Mouse (Mus musculus) cerebellum, postnatal 4 days (tissue): ENCODE measurements around the gene Snrnp200.
"Not testable (repeated sequence)": the region's sequence is repeated elsewhere in the genome, so short reads cannot be mapped to it uniquely, and the experiment has no call there.

ENCODE experiments used
- DNase-seq, 2 experiments: peaks; one replicate each; pipeline ENCODE4 v3.0.0; 2022; ENCODE audit warnings: low spot score in 2 of 2, mixed read lengths in 1 of 2

The Snrnp200 gene

GRCm38 (mm10) chr2:127207547-127208451 is at the start of gene Snrnp200, which contains the start of gene 1810024B03Rik:
Gene Snrnp200, plus strand, starts transcription at chr2:127208386.
Gene 1810024B03Rik, minus strand, starts transcription at chr2:127208280.
- DNase-seq = peak; percentile 76 to 93

- no peak for DNase-seq
Observed at GRCm38 (mm10) chr2:127165675-127166074, 42.5 kb upstream of the Snrnp200 start.

GRCm38 (mm10) chr2:127166261-127166660 is 41.9 kb upstream of the Snrnp200 start:
- DNase-seq = not testable (repeated sequence)

- DNase-seq = peak; percentile 23 to 69
Observed at GRCm38 (mm10) chr2:127182598-127183381, 25.4 kb upstream of the Snrnp200 start.

GRCm38 (mm10) chr2:127189574-127189973 is 18.6 kb upstream of the Snrnp200 start:
- DNase-seq = no peak

- peak; percentile 52 to 63 for DNase-seq
Observed at GRCm38 (mm10) chr2:127204932-127205331, 3.3 kb upstream of the Snrnp200 start.

GRCm38 (mm10) chr2:127205936-127206335 is 2.2 kb upstream of the Snrnp200 start:
- DNase-seq = not testable (repeated sequence)

GRCm38 (mm10) chr2:127206916-127207315 is 1.3 kb upstream of the Snrnp200 start:
- DNase-seq = no peak

- DNase-seq = no peak
Observed at GRCm38 (mm10) chr2:127208452-127208769, 225 bp downstream of the Snrnp200 start.

GRCm38 (mm10) chr2:127210701-127211100 is 2.5 kb downstream of the Snrnp200 start:
- no peak for DNase-seq

GRCm38 (mm10) chr2:127217746-127218145 is 9.6 kb downstream of the Snrnp200 start:
- DNase-seq = no peak

- DNase-seq = no peak
Observed at GRCm38 (mm10) chr2:127225261-127225660, 17.1 kb downstream of the Snrnp200 start.

GRCm38 (mm10) chr2:127237897-127238610 is 29.9 kb downstream of the Snrnp200 start:
- DNase-seq = no peak

- no peak for DNase-seq
Observed at GRCm38 (mm10) chr2:127240065-127240464, 31.9 kb downstream of the Snrnp200 start.

- DNase-seq = peak; percentile 89 to 96
Observed at GRCm38 (mm10) chr2:127247592-127248333, 39.6 kb downstream of the Snrnp200 start, which contains the start of the genes Ciao1 and Tmem127. Gene Ciao1, minus strand, starts transcription at chr2:127247816. Gene Tmem127, plus strand, starts transcription at chr2:127247908.

GRCm38 (mm10) chr2:127248334-127249004 is 40.3 kb downstream of the Snrnp200 start:
- peak in 1 of 2 experiments; percentile 52 for DNase-seq

- no peak for DNase-seq
Observed at GRCm38 (mm10) chr2:127250291-127251008, 42.3 kb downstream of the Snrnp200 start.

GRCm38 (mm10) chr2:127251457-127251856 is 43.3 kb downstream of the Snrnp200 start:
- no peak for DNase-seq

GRCm38 (mm10) chr2:127251880-127252527 is 43.8 kb downstream of the Snrnp200 start:
- DNase-seq = no peak
